Mouse (Mus musculus) small intestine, adult 2 months (tissue): ENCODE measurements at regions not wholly inside any gene's neighbourhood (a gene's known extent, or its start where the extent isn't known, plus 50 kb on each side); places are given as distances from the start of the nearest gene placed in this dataset.

Source experiments
- H3K27ac ChIP-seq: fragments of 200-500 bp; 2 replicates; pipeline ENCODE4 v1.5.1; 2012; ENCODE audit warnings: low read depth, low read length, control low read depth, inconsistent platforms; ENCODE audit not compliant: insufficient read depth
- H3K27me3 ChIP-seq: fragments of 200-500 bp; 2 replicates; pipeline ENCODE4 v1.6.1; 2012; ENCODE audit warnings: mild to moderate bottlenecking, moderate library complexity, low read length, inconsistent platforms; ENCODE audit not compliant: control insufficient read depth, insufficient read depth
- H3K36me3 ChIP-seq: fragments of 200-500 bp; 2 replicates; pipeline ENCODE4 v1.6.1; 2012; ENCODE audit warnings: mild to moderate bottlenecking, low read length, control low read depth, inconsistent platforms; ENCODE audit not compliant: control insufficient read depth, insufficient read depth
- H3K4me1 ChIP-seq: fragments of 200-500 bp; 2 replicates; pipeline ENCODE4 v1.6.1; 2012; ENCODE audit warnings: low read length, inconsistent platforms, mixed read lengths; ENCODE audit not compliant: control insufficient read depth, insufficient read depth, insufficient read length
- H3K4me3 ChIP-seq: fragments of 200-500 bp; 2 replicates; pipeline ENCODE4 v1.5.1; 2012; ENCODE audit warnings: low read depth, mild to moderate bottlenecking, control low read depth, inconsistent platforms, low read length, moderate library complexity
- CTCF ChIP-seq: fragments of 200-500 bp; IDR thresholded peaks from 2 replicates; pipeline ENCODE4 v1.5.1; 2012; ENCODE audit warnings: low read depth, mild to moderate bottlenecking, control low read depth, inconsistent platforms, low read length, moderate library complexity, mixed read lengths; ENCODE audit not compliant: insufficient replicate concordance, insufficient read length; ENCODE audit errors: extremely low read depth
- POLR2A ChIP-seq: fragments of 200-500 bp; IDR thresholded peaks from 2 replicates; pipeline ENCODE4 v1.6.1; 2012; ENCODE audit warnings: low read depth, mild to moderate bottlenecking, control low read depth, inconsistent platforms, low read length, moderate library complexity
- WGBS: fragments of 180-500 bp; shearing (Covaris S2); methylation state at CpG from one replicate; pipeline ENCODE4 v1.1.7; 2018; 5-methylcytosine and 5-hydroxymethylcytosine counted together

DNA sequence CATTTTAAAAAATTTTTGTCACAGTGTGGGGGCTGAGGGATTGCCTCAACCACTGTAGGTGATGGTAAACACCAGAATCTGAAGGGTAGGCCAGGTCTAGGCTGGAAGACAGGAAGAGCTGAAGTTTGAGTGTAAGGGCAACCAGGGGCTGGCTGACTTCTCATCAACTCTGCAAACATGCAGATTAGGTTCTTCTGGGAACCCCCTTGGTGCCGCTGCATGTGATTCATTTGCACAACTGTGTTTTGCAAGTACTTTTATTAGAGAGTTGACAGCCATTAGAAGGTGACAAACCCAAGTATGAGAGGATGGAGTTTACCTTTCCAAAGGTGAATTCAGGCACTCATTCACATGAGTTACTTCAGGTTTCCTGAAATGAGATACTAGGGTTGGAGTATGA is 258.1 kb downstream of the Ptprc start:
- Histone ChIP-seq H3K36me3 (no peaks in the 10 kb centered on the region), H3K27me3 (no peaks in the 10 kb centered on the region), H3K4me3 (no peak overlapping the region), H3K27ac (no peak overlapping the region), H3K4me1 (no peaks in the 10 kb centered on the region)
- WGBS = 86% methylated on average over 1 of the region's 1 CpGs
- no peak for TF ChIP-seq POLR2A
- TF ChIP-seq CTCF = no peak

DNA sequence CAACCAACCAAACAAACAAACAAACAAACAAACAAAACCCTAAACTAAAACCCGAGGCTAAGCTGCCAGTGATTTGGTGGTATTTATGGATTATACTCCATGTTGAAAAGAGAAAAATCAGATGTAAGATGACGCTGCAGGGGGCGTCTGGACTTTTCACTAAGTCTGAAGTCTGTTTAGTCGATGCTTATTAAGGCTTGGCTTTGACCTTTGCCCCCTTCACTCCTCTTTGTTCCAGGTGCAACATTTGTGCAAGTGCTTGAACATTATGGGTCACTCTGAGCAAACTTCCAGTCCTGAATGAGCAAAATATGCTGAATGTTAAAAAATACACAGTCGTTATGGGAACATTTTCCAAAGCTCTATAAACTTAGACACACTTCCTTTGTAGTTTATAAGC is 268.6 kb downstream of the Ptprc start:
- TF ChIP-seq CTCF (no peak), POLR2A (no peak)
- H3K36me3 ChIP-seq = 0 out of 2 replicates have a peak, but pooled peaks cover 1% of the 10 kb centered on the region
- H3K27ac ChIP-seq = no peak overlapping the region
- H3K4me3 ChIP-seq = no peak overlapping the region
- WGBS = 22% methylated on average over 5 of the region's 5 CpGs
- no peaks in the 10 kb centered on the region for H3K27me3 ChIP-seq
- H3K4me1 ChIP-seq = no peaks in the 10 kb centered on the region

DNA sequence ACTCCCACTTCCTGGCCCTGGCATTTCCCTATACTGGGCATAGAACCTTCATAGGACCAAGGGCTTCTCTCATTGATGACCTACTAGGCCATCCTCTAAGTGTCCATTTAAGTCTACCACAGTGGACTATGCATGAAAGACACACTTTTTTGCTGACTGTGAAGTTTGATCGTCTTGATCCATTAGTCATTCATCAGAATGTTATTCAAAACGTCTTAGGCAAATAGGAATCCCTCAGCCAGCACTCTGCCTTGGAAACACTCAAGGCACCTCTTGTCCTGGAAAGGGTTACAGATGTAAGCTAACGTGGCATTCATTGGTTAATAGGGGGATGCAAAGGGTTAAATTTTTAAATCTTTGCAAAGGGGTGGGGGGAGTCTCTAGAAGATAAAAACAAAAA is 269.0 kb downstream of the Ptprc start:
- no peak for TF ChIP-seq CTCF
- TF ChIP-seq POLR2A = no peak
- no peaks in the 10 kb centered on the region for H3K27me3 ChIP-seq
- 0 out of 2 replicates have a peak, but pooled peaks cover 1% of the 10 kb centered on the region for H3K36me3 ChIP-seq
- no peak overlapping the region for H3K27ac ChIP-seq
- no peak overlapping the region for H3K4me3 ChIP-seq
- WGBS = 22% methylated on average over 3 of the region's 3 CpGs
- no peaks in the 10 kb centered on the region for H3K4me1 ChIP-seq

- no peaks in the 10 kb centered on the region for H3K27me3 ChIP-seq
- WGBS = 85% methylated on average over 5 of the region's 5 CpGs
- no peaks in the 10 kb centered on the region for H3K36me3 ChIP-seq
- H3K27ac ChIP-seq = no peak overlapping the region
- TF ChIP-seq POLR2A = no peak
- TF ChIP-seq CTCF = no peak
- no peaks in the 10 kb centered on the region for H3K4me1 ChIP-seq
- no peak overlapping the region for H3K4me3 ChIP-seq
Observed at GRCm38 (mm10) chr1:137905566-137905965, 269.9 kb downstream of the Ptprc start.

GRCm38 (mm10) chr1:137903351-137903750 is 272.2 kb downstream of the Ptprc start:
- Histone ChIP-seq H3K27ac (no peak overlapping the region), H3K4me3 (no peak overlapping the region), H3K27me3 (no peaks in the 10 kb centered on the region), H3K36me3 (no peaks in the 10 kb centered on the region), H3K4me1 (no peaks in the 10 kb centered on the region)
- TF ChIP-seq POLR2A (no peak), CTCF (no peak)
- WGBS = 82% methylated on average over 4 of the region's 4 CpGs

DNA sequence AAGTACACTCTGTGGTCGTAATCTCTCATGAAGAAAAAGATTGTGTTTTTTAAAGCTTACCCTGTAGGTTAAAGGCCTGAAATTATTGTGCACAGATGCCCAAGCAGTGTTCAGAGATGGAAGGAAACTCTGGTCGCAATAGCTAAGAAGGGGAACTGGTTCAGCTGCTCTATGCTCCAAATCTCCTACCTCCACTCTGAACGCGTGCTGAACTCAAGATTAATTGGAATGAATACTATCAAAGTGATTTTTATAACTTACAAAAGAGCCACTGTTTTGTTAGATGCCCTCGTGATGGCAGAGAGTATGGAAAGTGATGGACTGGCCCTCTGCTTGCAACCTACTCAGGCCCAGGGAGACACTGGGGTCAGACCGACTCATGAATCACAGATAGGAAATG is 272.6 kb downstream of the Ptprc start:
- H3K4me3 ChIP-seq = no peak overlapping the region
- H3K27me3 ChIP-seq = no peaks in the 10 kb centered on the region
- H3K36me3 ChIP-seq = no peaks in the 10 kb centered on the region
- TF ChIP-seq CTCF (no peak), POLR2A (no peak)
- WGBS = 75% methylated on average over 6 of the region's 6 CpGs
- no peak overlapping the region for H3K27ac ChIP-seq
- H3K4me1 ChIP-seq = no peaks in the 10 kb centered on the region

DNA sequence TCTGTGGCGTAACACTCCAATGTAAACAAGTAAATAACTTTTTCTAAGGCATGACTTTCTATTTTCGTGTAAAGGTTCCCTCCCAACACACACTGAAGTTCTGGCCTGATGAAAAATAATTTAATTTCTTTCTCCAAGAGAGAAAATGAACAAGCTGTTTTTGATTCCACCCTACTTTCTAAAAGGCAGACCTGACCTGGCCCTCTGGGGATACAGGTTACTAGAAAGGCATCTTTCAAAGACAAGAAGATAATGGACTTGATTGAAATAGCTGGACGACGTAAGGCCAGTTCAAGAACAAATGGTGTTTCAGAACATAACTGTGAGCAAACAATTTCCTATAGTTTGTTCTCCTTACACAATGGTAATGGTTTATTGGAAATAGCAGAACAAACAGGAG is 273.5 kb downstream of the Ptprc start:
- Histone ChIP-seq H3K4me1 (no peaks in the 10 kb centered on the region), H3K27me3 (0 out of 2 replicates have a peak, but pooled peaks cover under 1% of the 10 kb centered on the region), H3K4me3 (no peak overlapping the region), H3K36me3 (no peaks in the 10 kb centered on the region), H3K27ac (no peak overlapping the region)
- no peak for TF ChIP-seq CTCF
- no peak for TF ChIP-seq POLR2A
- WGBS = 88% methylated on average over 4 of the region's 4 CpGs

DNA sequence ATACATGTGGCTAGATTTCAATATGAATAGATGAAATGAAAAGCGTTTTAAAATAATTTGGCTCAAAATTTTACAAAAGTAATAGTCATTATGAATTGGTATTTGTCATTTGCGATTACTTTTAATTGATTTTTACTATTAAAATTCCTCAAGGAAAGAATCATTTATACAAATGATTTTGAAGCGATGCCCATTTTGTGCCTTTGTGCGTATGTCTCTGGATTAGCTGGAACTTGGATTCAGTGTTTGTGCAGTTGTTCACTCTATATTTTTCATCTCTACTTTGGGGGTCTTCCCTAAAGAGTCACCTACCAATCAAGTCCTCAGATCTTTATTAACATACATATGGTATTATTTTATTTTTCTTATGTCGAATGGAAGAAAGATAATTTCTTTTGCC is 274.3 kb downstream of the Ptprc start:
- Histone ChIP-seq H3K36me3 (no peaks in the 10 kb centered on the region), H3K4me3 (no peak overlapping the region), H3K4me1 (no peaks in the 10 kb centered on the region), H3K27ac (no peak overlapping the region), H3K27me3 (0 out of 2 replicates have a peak, but pooled peaks cover 2% of the 10 kb centered on the region)
- 54% methylated on average over 5 of the region's 5 CpGs for WGBS
- TF ChIP-seq CTCF (no peak), POLR2A (no peak)
